Mouse (Mus musculus): ENCODE data around the gene Wars. TPM values are rescaled to one million over a fixed set of nuclear protein-coding genes. Genes with fewer than 3 reads are reported as not detected.
A peak's percentile ranks its signal among the peaks of the same experiment; 100 is the strongest.

Gene Wars
- total and polyA plus RNA-seq, 2 experiments from 2014 or later = 43.0 to 80.1 TPM

GRCm38 (mm10) chr12:108938844-108939243 lies 44.9 kb upstream of the Wars start:
- no peak for ATAC-seq (ENCODE audit: insufficient read depth, low read depth)
- no peak for TF ChIP-seq EP300 (IDR thresholded peaks at IDR 0.05; ENCODE audit: low read depth)
- TF ChIP-seq CTCF (IDR thresholded peaks at IDR 0.05; ENCODE audit: low read depth) = no peak
- no peak overlapping the region for H3K9ac ChIP-seq (replicated peaks; ENCODE audit: low read depth, low read length)
- no peaks in the 10 kb centered on the region for H3K9me3 ChIP-seq (replicated peaks; ENCODE audit: control insufficient read depth, low read length)
- no peak overlapping the region for H3K27ac ChIP-seq (ENCODE audit: low read depth)
- H3K36me3 ChIP-seq (replicated peaks; ENCODE audit: control insufficient read depth, insufficient read depth, low read length) = no peaks in the 10 kb centered on the region
- no peaks in the 10 kb centered on the region for H3K27me3 ChIP-seq (ENCODE audit: control insufficient read depth, insufficient read depth, low read length)
- DNase-seq (ENCODE audit: low spot score) = no peak
- 76% methylated on average over 5 of the region's 5 CpGs for WGBS
- H3K4me2 ChIP-seq (ENCODE audit: low read depth, low read length) = no peak overlapping the region
- no peak overlapping the region for H3K4me3 ChIP-seq (ENCODE audit: low read depth, low read length)
- peaks cover 5% of the 10 kb centered on the region; the same call in 1 of the 2 replicates for H3K4me1 ChIP-seq (ENCODE audit: control insufficient read depth, insufficient read depth)

DNA sequence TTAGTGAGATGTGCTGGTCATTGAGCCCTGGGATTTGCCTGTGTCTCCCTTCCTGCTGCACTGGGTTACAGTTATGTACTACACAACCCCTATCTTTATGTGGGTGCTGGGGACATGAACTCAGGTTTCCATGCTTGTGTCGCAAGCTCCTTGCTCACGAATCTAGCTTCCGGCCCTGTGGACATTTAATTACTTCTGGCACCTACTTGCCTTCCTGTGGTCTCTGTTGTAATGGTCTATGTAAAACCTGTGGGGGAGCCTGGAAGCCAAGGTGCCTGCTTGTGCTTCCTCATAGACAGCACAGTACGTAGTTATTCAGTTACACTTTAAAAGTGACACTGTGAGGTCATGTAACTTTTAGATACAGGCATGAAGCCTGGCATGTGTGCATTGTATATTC lies 43.5 kb upstream of the Wars start:
- Histone ChIP-seq H3K27ac (ENCODE audit: low read depth) (no peak overlapping the region), H3K4me1 (ENCODE audit: control insufficient read depth, insufficient read depth) (peaks cover 5% of the 10 kb centered on the region; the same call in 1 of the 2 replicates), H3K27me3 (ENCODE audit: control insufficient read depth, insufficient read depth, low read length) (no peaks in the 10 kb centered on the region), H3K4me3 (ENCODE audit: low read depth, low read length) (no peak overlapping the region), H3K9ac (replicated peaks; ENCODE audit: low read depth, low read length) (no peak overlapping the region), H3K9me3 (replicated peaks; ENCODE audit: control insufficient read depth, low read length) (no peaks in the 10 kb centered on the region), H3K36me3 (replicated peaks; ENCODE audit: control insufficient read depth, insufficient read depth, low read length) (no peaks in the 10 kb centered on the region), H3K4me2 (ENCODE audit: low read depth, low read length) (no peak overlapping the region)
- no peak for ATAC-seq (ENCODE audit: insufficient read depth, low read depth)
- DNase-seq (ENCODE audit: low spot score) = no peak
- TF ChIP-seq EP300 (IDR thresholded peaks at IDR 0.05; ENCODE audit: low read depth) (no peak), CTCF (IDR thresholded peaks at IDR 0.05; ENCODE audit: low read depth) (no peak)
- WGBS = 79% methylated on average over 4 of the region's 4 CpGs

- no peaks in the 10 kb centered on the region for H3K36me3 ChIP-seq (replicated peaks; ENCODE audit: control insufficient read depth, insufficient read depth, low read length)
- no peak overlapping the region for H3K9ac ChIP-seq (replicated peaks; ENCODE audit: low read depth, low read length)
- 23% methylated on average over 6 of the region's 6 CpGs for WGBS
- no peak overlapping the region for H3K4me2 ChIP-seq (ENCODE audit: low read depth, low read length)
- H3K4me3 ChIP-seq (ENCODE audit: low read depth, low read length) = no peak overlapping the region
- peak; percentile 65 for ATAC-seq (ENCODE audit: insufficient read depth, low read depth)
- peaks cover 5% of the 10 kb centered on the region; the same call in 1 of the 2 replicates for H3K4me1 ChIP-seq (ENCODE audit: control insufficient read depth, insufficient read depth)
- H3K27me3 ChIP-seq (ENCODE audit: control insufficient read depth, insufficient read depth, low read length) = no peaks in the 10 kb centered on the region
- DNase-seq (ENCODE audit: low spot score) = peak; percentile 57
- 0 out of 2 replicates have a peak overlapping the region, but pooled peaks have one; percentile 26 for H3K27ac ChIP-seq (ENCODE audit: low read depth)
- no peak for TF ChIP-seq CTCF (IDR thresholded peaks at IDR 0.05; ENCODE audit: low read depth)
- no peak for TF ChIP-seq EP300 (IDR thresholded peaks at IDR 0.05; ENCODE audit: low read depth)
- H3K9me3 ChIP-seq (replicated peaks; ENCODE audit: control insufficient read depth, low read length) = no peaks in the 10 kb centered on the region
Measured at GRCm38 (mm10) chr12:108936834-108937233, 42.9 kb upstream of the Wars start.

DNA sequence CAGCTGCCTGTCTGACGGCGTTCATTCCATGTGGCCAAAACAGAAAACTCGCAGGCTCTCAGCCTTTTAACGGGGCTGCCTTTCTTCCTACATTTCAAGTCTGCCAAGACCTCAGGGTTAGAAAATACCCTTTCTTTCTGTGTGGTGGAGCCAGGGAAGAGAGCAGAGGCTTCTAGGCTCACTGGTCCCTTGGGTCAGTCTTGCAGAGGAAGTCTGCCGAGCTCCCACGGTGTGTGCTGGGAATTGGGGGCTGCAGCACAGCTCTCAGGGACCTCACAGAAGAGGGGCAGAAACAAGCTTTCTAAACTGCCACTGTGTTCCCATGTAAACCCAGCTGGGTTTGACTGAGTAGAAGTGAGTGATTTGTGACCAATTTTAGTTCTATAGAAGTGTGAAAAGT lies 40.3 kb upstream of the Wars start:
- WGBS = 68% methylated on average over 6 of the region's 6 CpGs
- ATAC-seq (ENCODE audit: insufficient read depth, low read depth) = no peak
- no peak overlapping the region for H3K27ac ChIP-seq (ENCODE audit: low read depth)
- no peak overlapping the region for H3K4me3 ChIP-seq (ENCODE audit: low read depth, low read length)
- H3K36me3 ChIP-seq (replicated peaks; ENCODE audit: control insufficient read depth, insufficient read depth, low read length) = no peaks in the 10 kb centered on the region
- no peak for DNase-seq (ENCODE audit: low spot score)
- H3K4me2 ChIP-seq (ENCODE audit: low read depth, low read length) = no peak overlapping the region; the same call in 1 of the 2 replicates
- H3K4me1 ChIP-seq (ENCODE audit: control insufficient read depth, insufficient read depth) = peaks cover 5% of the 10 kb centered on the region; the same call in 1 of the 2 replicates
- TF ChIP-seq CTCF (IDR thresholded peaks at IDR 0.05; ENCODE audit: low read depth) (no peak), EP300 (IDR thresholded peaks at IDR 0.05; ENCODE audit: low read depth) (no peak)
- H3K27me3 ChIP-seq (ENCODE audit: control insufficient read depth, insufficient read depth, low read length) = no peaks in the 10 kb centered on the region
- no peak overlapping the region for H3K9ac ChIP-seq (replicated peaks; ENCODE audit: low read depth, low read length)
- no peaks in the 10 kb centered on the region for H3K9me3 ChIP-seq (replicated peaks; ENCODE audit: control insufficient read depth, low read length)

- H3K4me1 ChIP-seq (ENCODE audit: control insufficient read depth, insufficient read depth) = peaks cover 5% of the 10 kb centered on the region; the same call in 1 of the 2 replicates
- no peak for DNase-seq (ENCODE audit: low spot score)
- H3K27ac ChIP-seq (ENCODE audit: low read depth) = no peak overlapping the region
- H3K9ac ChIP-seq (replicated peaks; ENCODE audit: low read depth, low read length) = no peak overlapping the region
- no peak overlapping the region for H3K4me2 ChIP-seq (ENCODE audit: low read depth, low read length)
- H3K9me3 ChIP-seq (replicated peaks; ENCODE audit: control insufficient read depth, low read length) = no peaks in the 10 kb centered on the region
- no peak for ATAC-seq (ENCODE audit: insufficient read depth, low read depth)
- H3K36me3 ChIP-seq (replicated peaks; ENCODE audit: control insufficient read depth, insufficient read depth, low read length) = no peaks in the 10 kb centered on the region
- H3K27me3 ChIP-seq (ENCODE audit: control insufficient read depth, insufficient read depth, low read length) = no peaks in the 10 kb centered on the region
- WGBS = 57% methylated on average over 3 of the region's 3 CpGs
- TF ChIP-seq CTCF (IDR thresholded peaks at IDR 0.05; ENCODE audit: low read depth) (no peak), EP300 (IDR thresholded peaks at IDR 0.05; ENCODE audit: low read depth) (no peak)
- H3K4me3 ChIP-seq (ENCODE audit: low read depth, low read length) = no peak overlapping the region
Measured at GRCm38 (mm10) chr12:108932113-108932512, 38.1 kb upstream of the Wars start.
